Mouse (Mus musculus): ENCODE data around the gene Scn8a.

Gene Scn8a

GRCm38 (mm10) chr15:100879073-100879472 is 9.4 kb downstream of the Scn8a start:
- in situ Hi-C loops (cut with MseI, MboI), result no loop called here

- in situ Hi-C loops (cut with MseI, MboI), result no loop called here
Measured at GRCm38 (mm10) chr15:100881385-100881784, 11.7 kb downstream of the Scn8a start.

- in situ Hi-C loops (cut with MseI, MboI), result no loop called here
Measured at GRCm38 (mm10) chr15:100884481-100884880, 14.8 kb downstream of the Scn8a start.

GRCm38 (mm10) chr15:100891962-100892361 is 22.3 kb downstream of the Scn8a start:
- in situ Hi-C loops (cut with MseI, MboI), result no loop called here

- in situ Hi-C loops (cut with MseI, MboI), result no loop called here
Measured at GRCm38 (mm10) chr15:100896502-100896901, 26.8 kb downstream of the Scn8a start.

GRCm38 (mm10) chr15:100903811-100904210 is 34.2 kb downstream of the Scn8a start:
- in situ Hi-C loops (cut with MseI, MboI), result no loop called here

- in situ Hi-C loops (cut with MseI, MboI), result no loop called here
Measured at GRCm38 (mm10) chr15:100905006-100905405, 35.3 kb downstream of the Scn8a start.

- in situ Hi-C loops (cut with MseI, MboI), result no loop called here
Measured at GRCm38 (mm10) chr15:100905751-100906150, 36.1 kb downstream of the Scn8a start.

- in situ Hi-C loops (cut with MseI, MboI), result no loop called here
Measured at GRCm38 (mm10) chr15:100908817-100909216, 39.2 kb downstream of the Scn8a start.

GRCm38 (mm10) chr15:100909734-100910163 is 40.1 kb downstream of the Scn8a start:
- in situ Hi-C loops (cut with MseI, MboI), result no loop called here

- in situ Hi-C loops (cut with MseI, MboI), result no loop called here
Measured at GRCm38 (mm10) chr15:100910381-100910841, 40.8 kb downstream of the Scn8a start.

GRCm38 (mm10) chr15:100912676-100913266 is 43.1 kb downstream of the Scn8a start:
- in situ Hi-C loops (cut with MseI, MboI), result no loop called here

GRCm38 (mm10) chr15:100914734-100915242 is 45.1 kb downstream of the Scn8a start:
- in situ Hi-C loops (cut with MseI, MboI), result no loop called here

- in situ Hi-C loops (cut with MseI, MboI), result no loop called here
Measured at GRCm38 (mm10) chr15:100918046-100918445, 48.4 kb downstream of the Scn8a start.

- in situ Hi-C loops (cut with MseI, MboI), result no loop called here
Measured at GRCm38 (mm10) chr15:100922210-100922609, 52.6 kb downstream of the Scn8a start.

- in situ Hi-C loops (cut with MseI, MboI), result no loop called here
Measured at GRCm38 (mm10) chr15:100923476-100923875, 53.8 kb downstream of the Scn8a start.

GRCm38 (mm10) chr15:100924941-100925340 is 55.3 kb downstream of the Scn8a start:
- in situ Hi-C loops (cut with MseI, MboI), result no loop called here

- in situ Hi-C loops (cut with MseI, MboI), result no loop called here
Measured at GRCm38 (mm10) chr15:100930477-100930876, 60.8 kb downstream of the Scn8a start.

GRCm38 (mm10) chr15:100936176-100936575 is 66.5 kb downstream of the Scn8a start:
- in situ Hi-C loops (cut with MseI, MboI), result no loop called here

GRCm38 (mm10) chr15:100948383-100948782 is 78.7 kb downstream of the Scn8a start:
- in situ Hi-C loops (cut with MseI, MboI), result no loop called here

GRCm38 (mm10) chr15:100949169-100949568 is 79.5 kb downstream of the Scn8a start:
- in situ Hi-C loops (cut with MseI, MboI), result no loop called here

GRCm38 (mm10) chr15:100951491-100951890 is 81.8 kb downstream of the Scn8a start:
- in situ Hi-C loops (cut with MseI, MboI), result no loop called here

GRCm38 (mm10) chr15:100952292-100952691 is 82.6 kb downstream of the Scn8a start:
- in situ Hi-C loops (cut with MseI, MboI), result no loop called here

GRCm38 (mm10) chr15:100952854-100953253 is 83.2 kb downstream of the Scn8a start:
- in situ Hi-C loops (cut with MseI, MboI), result no loop called here
